Mouse (Mus musculus): ENCODE data around the gene Car15. TPM values are rescaled to one million over a fixed set of nuclear protein-coding genes. Genes with fewer than 3 reads are reported as not detected.

Gene Car15
- polyA plus RNA-seq, 1 experiment from 2014 or later, result 0.39 TPM

DNA sequence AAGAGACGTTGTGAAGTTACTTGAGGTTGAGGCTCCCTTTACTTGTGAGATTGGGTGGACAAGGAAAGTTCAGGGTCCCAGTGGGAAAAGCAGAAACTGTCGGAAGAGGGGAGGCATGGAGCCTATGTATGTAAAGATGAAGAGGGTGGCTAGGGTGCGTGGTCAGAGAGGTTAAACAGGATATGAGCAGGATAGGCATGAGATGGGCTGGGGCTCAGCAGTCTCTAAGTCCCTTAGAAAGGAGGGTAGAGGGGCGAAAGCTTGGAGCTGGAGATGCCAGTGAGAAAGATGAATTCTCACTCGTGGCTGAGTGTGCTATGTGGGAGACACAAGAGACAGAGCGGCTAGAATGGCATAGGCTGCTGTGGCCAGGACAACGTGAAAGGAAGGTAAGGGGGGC, 5.3 kb downstream of the Car15 start, which contains the start of gene B830017H08Rik:
Gene B830017H08Rik (plus strand): TSS at position 301 of the 400 bp plus-strand sequence.
- 37% methylated on average over 7 of the region's 7 CpGs for WGBS
- H3K27me3 ChIP-seq (replicated peaks; ENCODE audit: control insufficient read depth, insufficient read depth, low read length), result peaks cover 66% of the 10 kb centered on the region
- ATAC-seq, result no peak
- H3K9me3 ChIP-seq (ENCODE audit: control insufficient read depth), result no peaks in the 10 kb centered on the region
- no peak for TF ChIP-seq CTCF (IDR thresholded peaks at IDR 0.05; ENCODE audit: low read depth)
- H3K9ac ChIP-seq (ENCODE audit: low read depth, low read length), result peak within 1 kb of the TSS; percentile 17; the same call in 1 of the 2 replicates
- no peak within 1 kb of the TSS for H3K27ac ChIP-seq (ENCODE audit: low read depth, low read length)
- H3K4me2 ChIP-seq (replicated peaks; ENCODE audit: low read depth), result peak within 1 kb of the TSS; percentile 99
- 0 out of 2 replicates have a peak, but pooled peaks cover 4% of the 10 kb centered on the region for H3K4me1 ChIP-seq (replicated peaks; ENCODE audit: control insufficient read depth, insufficient read depth, low read length)
- peak within 1 kb of the TSS; percentile 60 for H3K4me3 ChIP-seq (ENCODE audit: low read depth, low read length)
- no peaks in the 10 kb centered on the region for H3K36me3 ChIP-seq (ENCODE audit: control insufficient read depth, insufficient read depth)

DNA sequence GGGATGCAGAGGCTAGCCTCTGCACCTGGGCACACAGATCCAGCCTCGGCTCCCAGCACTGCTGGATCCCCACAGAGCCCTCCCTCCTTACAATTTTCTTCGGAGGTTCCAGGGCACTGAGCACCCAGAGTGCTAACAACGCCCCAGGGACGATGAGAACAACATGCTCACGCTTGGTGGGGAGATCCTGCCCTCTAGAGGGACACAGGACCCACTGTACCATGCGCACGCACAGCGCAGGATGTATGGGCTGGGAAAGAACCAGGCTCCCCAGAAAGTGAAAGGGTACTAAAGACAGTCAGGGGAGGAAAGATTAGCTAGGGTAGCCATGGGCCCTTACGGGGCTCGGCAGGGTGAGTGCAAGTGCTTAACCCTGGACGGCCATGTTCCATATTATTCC, 6.4 kb downstream of the Car15 start:
- peak; percentile 58 for TF ChIP-seq CTCF (IDR thresholded peaks at IDR 0.05; ENCODE audit: low read depth)
- Histone ChIP-seq H3K4me2 (replicated peaks; ENCODE audit: low read depth) (no peak overlapping the region), H3K36me3 (ENCODE audit: control insufficient read depth, insufficient read depth) (no peaks in the 10 kb centered on the region), H3K27me3 (replicated peaks; ENCODE audit: control insufficient read depth, insufficient read depth, low read length) (peaks cover 66% of the 10 kb centered on the region), H3K27ac (ENCODE audit: low read depth, low read length) (no peak overlapping the region), H3K4me1 (replicated peaks; ENCODE audit: control insufficient read depth, insufficient read depth, low read length) (0 out of 2 replicates have a peak, but pooled peaks cover 4% of the 10 kb centered on the region), H3K9me3 (ENCODE audit: control insufficient read depth) (no peaks in the 10 kb centered on the region), H3K9ac (ENCODE audit: low read depth, low read length) (no peak overlapping the region), H3K4me3 (ENCODE audit: low read depth, low read length) (no peak overlapping the region)
- ATAC-seq, result no peak
- WGBS, result 20% methylated on average over 11 of the region's 11 CpGs

DNA sequence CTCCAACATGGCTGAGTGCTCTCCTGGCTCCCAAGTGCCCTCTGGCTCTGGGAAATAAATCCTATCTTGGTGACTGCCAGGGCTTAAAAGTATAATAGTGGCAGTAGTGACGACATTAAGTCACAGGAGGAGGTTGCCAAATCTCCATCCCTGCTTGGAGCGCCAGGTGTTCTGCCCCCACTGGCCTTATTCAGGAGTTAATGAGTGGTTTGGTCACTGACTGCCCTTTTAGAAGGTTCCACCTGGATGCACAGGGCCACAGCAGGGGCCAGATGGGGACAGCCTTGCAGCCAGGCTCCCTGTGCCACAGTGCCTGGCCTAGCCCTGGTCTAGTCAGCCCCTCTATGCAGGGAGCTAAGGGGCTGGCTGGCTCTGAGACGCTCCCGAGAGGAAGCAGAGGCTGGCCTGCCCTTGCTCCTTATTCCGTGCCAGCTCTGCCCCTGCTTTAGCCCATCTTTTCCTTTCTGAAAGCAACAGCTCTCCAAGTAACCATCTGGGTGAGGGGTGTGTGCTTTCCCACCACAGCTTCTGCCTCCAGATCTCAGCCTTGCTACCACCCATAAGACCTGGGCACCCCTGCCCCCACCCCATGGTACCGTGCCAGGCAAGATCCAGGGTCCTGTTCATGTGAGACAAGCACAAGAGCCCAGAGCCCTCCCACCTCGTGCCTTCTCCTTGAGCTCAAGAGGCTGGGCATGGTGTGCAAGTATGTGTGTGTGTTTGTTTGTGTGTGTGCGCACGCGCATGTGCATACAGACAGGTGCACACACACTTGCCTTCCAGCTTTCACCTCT, 7.6 kb downstream of the Car15 start:
- 74% methylated on average over 10 of the region's 10 CpGs for WGBS
- Histone ChIP-seq H3K27ac (ENCODE audit: low read depth, low read length) (no peak overlapping the region), H3K27me3 (replicated peaks; ENCODE audit: control insufficient read depth, insufficient read depth, low read length) (peaks cover 56% of the 10 kb centered on the region), H3K36me3 (ENCODE audit: control insufficient read depth, insufficient read depth) (no peaks in the 10 kb centered on the region), H3K4me2 (replicated peaks; ENCODE audit: low read depth) (no peak overlapping the region), H3K4me3 (ENCODE audit: low read depth, low read length) (no peak overlapping the region), H3K4me1 (replicated peaks; ENCODE audit: control insufficient read depth, insufficient read depth, low read length) (0 out of 2 replicates have a peak, but pooled peaks cover 4% of the 10 kb centered on the region), H3K9ac (ENCODE audit: low read depth, low read length) (no peak overlapping the region), H3K9me3 (ENCODE audit: control insufficient read depth) (no peaks in the 10 kb centered on the region)
- TF ChIP-seq CTCF (IDR thresholded peaks at IDR 0.05; ENCODE audit: low read depth), result no peak
- no peak for ATAC-seq

DNA sequence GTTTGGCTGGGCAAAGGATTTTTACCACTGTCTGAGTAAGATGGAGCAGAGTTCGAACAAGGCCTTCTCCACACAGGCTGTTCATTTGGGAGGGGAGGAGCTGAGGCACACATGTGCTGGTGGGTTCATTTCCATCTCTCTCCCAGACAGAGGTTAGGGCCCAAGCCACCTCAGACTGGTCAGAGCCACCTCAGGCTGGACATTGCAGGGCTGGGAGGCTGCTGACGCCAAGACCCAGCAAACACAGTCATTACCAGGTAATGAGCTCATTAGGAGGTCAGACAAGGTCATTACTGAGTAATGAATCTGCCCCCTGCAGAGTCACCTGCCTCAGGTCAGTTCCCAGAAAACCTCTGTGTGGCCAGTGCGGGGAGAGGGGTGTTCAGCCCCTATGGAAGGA, 9.3 kb downstream of the Car15 start:
- TF ChIP-seq CTCF (IDR thresholded peaks at IDR 0.05; ENCODE audit: low read depth), result no peak
- no peak for ATAC-seq
- Histone ChIP-seq H3K27me3 (replicated peaks; ENCODE audit: control insufficient read depth, insufficient read depth, low read length) (peaks cover 38% of the 10 kb centered on the region), H3K4me3 (ENCODE audit: low read depth, low read length) (no peak overlapping the region), H3K4me2 (replicated peaks; ENCODE audit: low read depth) (no peak overlapping the region), H3K4me1 (replicated peaks; ENCODE audit: control insufficient read depth, insufficient read depth, low read length) (0 out of 2 replicates have a peak, but pooled peaks cover 4% of the 10 kb centered on the region), H3K36me3 (ENCODE audit: control insufficient read depth, insufficient read depth) (no peaks in the 10 kb centered on the region), H3K27ac (ENCODE audit: low read depth, low read length) (no peak overlapping the region), H3K9ac (ENCODE audit: low read depth, low read length) (no peak overlapping the region), H3K9me3 (ENCODE audit: control insufficient read depth) (no peaks in the 10 kb centered on the region)
- 84% methylated on average over 3 of the region's 3 CpGs for WGBS

DNA sequence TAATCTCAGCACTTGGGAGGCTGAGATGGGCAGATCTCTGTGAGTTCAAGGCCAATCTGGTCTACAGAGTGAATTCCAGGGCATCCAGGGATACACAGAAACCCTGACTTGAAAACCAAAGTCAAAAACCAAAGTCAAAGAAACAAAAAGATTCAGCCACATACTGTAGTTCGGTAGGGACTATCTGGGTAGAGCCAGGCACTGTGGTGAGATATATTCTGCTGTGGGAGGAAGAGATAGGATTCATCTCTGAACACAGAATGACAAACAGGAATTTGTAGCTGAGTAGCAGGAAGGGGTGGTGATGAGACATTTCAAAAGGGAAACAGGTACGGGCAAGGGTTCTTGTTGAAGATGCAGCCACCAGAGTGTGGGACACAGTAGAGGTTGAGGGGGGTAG, 9.9 kb downstream of the Car15 start:
- no peak overlapping the region for H3K9ac ChIP-seq (ENCODE audit: low read depth, low read length)
- H3K4me3 ChIP-seq (ENCODE audit: low read depth, low read length), result no peak overlapping the region
- no peaks in the 10 kb centered on the region for H3K36me3 ChIP-seq (ENCODE audit: control insufficient read depth, insufficient read depth)
- H3K9me3 ChIP-seq (ENCODE audit: control insufficient read depth), result no peaks in the 10 kb centered on the region
- WGBS, result 78% methylated on average over 2 of the region's 2 CpGs
- ATAC-seq, result no peak
- no peak for TF ChIP-seq CTCF (IDR thresholded peaks at IDR 0.05; ENCODE audit: low read depth)
- peaks cover 32% of the 10 kb centered on the region for H3K27me3 ChIP-seq (replicated peaks; ENCODE audit: control insufficient read depth, insufficient read depth, low read length)
- no peak overlapping the region for H3K4me2 ChIP-seq (replicated peaks; ENCODE audit: low read depth)
- H3K27ac ChIP-seq (ENCODE audit: low read depth, low read length), result no peak overlapping the region
- H3K4me1 ChIP-seq (replicated peaks; ENCODE audit: control insufficient read depth, insufficient read depth, low read length), result 0 out of 2 replicates have a peak, but pooled peaks cover 3% of the 10 kb centered on the region

DNA sequence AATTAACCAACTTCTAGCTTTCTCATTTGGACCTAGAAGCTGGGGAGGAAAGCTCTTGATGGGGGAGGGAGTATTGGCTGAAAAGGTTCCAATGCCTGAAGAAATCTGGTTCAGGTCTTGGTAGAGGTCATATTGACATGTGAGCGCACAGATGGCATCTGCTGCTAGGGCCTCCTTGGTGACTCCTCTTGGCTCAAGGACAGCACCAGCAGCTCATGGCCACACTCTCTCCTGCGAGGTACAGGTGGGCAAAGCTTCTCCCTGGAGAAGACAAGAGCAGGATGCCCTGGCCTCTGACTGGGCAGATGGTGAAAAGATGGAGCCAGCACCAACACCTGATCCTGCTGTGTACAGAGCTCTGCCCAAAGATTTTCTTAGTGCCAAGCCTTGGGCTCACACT, 11.7 kb downstream of the Car15 start:
- 77% methylated on average over 2 of the region's 2 CpGs for WGBS
- no peak for TF ChIP-seq CTCF (IDR thresholded peaks at IDR 0.05; ENCODE audit: low read depth)
- H3K4me2 ChIP-seq (replicated peaks; ENCODE audit: low read depth), result no peak overlapping the region
- H3K27me3 ChIP-seq (replicated peaks; ENCODE audit: control insufficient read depth, insufficient read depth, low read length), result peaks cover 15% of the 10 kb centered on the region
- no peak for ATAC-seq
- H3K36me3 ChIP-seq (ENCODE audit: control insufficient read depth, insufficient read depth), result no peaks in the 10 kb centered on the region
- H3K27ac ChIP-seq (ENCODE audit: low read depth, low read length), result no peak overlapping the region
- no peak overlapping the region for H3K9ac ChIP-seq (ENCODE audit: low read depth, low read length)
- H3K4me1 ChIP-seq (replicated peaks; ENCODE audit: control insufficient read depth, insufficient read depth, low read length), result no peaks in the 10 kb centered on the region
- H3K9me3 ChIP-seq (ENCODE audit: control insufficient read depth), result no peaks in the 10 kb centered on the region
- no peak overlapping the region for H3K4me3 ChIP-seq (ENCODE audit: low read depth, low read length)

Measured in intestine, postnatal 0 days (tissue).